Mouse (Mus musculus) right cerebral cortex, postnatal 4 days (tissue): ENCODE measurements around the gene Mllt6.
A peak's percentile ranks its signal among the peaks of the same experiment; 100 is the strongest.
"Not testable (repeated sequence)": the region's sequence is repeated elsewhere in the genome, so short reads cannot be mapped to it uniquely, and the experiment has no call there.

Source experiments
- DNase-seq: peaks from one replicate; pipeline ENCODE4 v3.0.0-alpha.2; 2022

The Mllt6 gene

DNA sequence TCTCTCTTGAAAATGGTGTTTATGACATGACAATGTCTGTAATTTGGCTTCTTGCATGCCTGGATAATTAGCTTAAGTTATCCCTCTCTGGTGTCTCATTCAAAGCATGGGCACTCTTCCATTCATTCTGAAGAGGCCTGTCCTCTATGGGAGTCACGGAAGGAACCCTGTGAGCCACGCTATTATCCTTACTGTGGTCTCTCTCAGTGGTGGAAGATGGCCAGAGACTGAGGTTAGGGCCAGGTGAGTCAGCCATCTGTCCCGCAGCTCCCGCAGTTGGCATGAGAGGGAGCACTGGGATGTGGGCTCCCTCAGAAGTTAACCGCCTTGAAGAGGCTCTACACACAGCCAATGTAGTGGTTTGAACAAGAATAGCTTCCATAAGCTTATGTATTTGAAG is 12.9 kb upstream of the Mllt6 start:
- DNase-seq = no peak

DNA sequence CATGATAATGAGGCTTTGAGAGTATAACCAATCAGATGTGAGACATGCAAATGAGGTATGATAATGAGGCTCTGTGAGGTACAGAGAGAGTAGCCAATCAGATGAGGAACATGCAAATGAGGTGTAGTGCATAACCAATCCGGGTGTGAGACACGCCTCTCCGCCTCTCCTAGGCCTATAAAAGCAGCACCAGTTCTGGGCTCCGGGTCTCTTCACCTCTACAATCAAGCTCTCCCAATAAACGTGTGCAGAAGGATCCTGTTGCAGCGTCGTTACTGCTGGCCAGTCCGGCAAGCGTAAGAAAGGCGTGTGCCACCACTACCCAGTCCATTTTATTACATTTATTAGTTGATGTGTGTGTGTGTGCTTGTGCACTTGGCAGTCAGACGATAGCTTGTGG is 9.8 kb upstream of the Mllt6 start:
- not testable (repeated sequence) for DNase-seq

DNA sequence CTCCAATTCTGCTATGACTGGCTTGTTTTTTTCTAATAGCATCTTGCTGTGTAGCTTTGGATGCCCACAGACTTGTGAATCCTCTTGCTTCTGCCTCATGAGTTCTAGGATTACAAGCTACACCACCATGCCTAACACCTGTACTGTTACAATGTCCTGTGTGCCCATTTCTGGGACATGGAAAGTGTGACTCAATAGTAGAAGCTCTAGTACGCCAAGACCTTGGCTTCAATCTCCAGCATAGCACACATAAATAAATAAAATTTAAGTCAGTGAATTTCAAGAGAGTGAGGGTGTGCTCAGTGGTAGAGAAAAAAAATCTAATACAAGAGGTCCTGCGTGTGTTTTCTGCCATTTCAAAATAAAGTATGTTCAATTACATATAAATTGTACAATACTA is 9.0 kb upstream of the Mllt6 start:
- no peak for DNase-seq

DNA sequence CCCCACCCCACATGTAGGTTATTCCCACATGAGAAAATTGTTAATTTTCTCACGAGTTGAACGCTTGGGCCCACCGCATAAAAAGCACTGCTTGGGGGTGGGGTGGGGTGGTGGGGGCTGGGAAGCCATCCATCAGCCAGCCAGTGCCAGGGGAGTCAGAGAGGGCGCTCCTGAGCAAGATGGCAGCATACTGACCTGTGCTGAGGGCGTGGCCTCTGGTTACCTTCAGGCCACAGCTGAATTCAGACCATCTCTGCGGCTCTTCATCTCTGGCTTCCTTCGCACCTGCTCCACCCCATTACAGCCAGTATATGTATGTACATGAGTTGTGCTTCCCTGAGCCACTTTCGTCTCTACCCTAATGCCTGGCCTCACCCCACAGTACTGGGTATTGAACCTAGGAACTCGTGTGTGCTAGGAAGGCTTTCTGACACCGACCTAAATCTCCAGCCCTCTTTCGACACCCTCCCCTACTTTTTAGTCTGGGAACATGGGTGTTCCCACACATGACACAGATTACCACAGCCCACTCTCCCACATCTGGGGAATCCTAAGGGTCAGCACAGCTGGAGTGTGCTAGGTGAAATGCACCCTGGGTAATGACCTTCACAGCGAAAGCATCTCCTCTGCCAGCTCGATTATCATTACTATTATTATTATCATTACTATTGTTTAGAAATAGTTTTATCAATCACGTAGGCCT is 6.8 kb upstream of the Mllt6 start:
- DNase-seq = no peak

DNA sequence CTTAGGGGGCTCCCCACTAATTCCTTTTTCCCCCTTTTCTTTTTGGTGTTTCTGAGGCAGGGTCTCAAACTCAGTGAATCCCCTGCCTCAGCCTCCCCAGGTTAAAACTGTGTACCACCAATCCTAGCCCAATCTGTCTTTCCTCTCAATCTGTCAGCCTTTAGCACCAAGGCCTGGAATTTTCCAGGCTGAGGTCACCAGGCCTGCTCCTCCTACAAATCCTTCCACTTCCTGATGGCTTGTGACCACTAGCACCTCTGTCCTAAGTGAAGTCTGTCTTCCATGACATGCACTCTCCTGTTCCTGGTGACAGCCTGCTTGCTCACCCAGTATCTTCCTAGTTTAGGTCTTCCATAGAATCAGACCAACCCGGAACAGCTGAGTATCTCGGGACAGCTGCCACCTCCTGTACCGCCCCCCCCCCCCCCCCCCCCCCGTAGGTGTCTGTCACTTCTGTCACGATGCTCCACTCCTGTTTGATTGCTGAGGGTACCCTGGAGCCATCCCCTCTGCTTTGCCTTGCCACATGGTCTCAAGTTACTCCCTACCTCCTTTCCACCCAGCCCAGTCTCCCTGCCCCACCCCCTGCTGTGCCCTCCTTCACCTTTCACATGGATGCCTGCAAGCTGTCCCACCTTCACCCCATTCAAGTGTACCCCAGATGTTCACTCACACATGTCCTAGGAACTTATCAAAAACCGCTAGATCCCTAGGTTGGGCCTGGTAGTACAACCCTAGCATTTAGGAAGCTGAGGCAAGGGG is 5.8 kb upstream of the Mllt6 start:
- no peak for DNase-seq

DNA sequence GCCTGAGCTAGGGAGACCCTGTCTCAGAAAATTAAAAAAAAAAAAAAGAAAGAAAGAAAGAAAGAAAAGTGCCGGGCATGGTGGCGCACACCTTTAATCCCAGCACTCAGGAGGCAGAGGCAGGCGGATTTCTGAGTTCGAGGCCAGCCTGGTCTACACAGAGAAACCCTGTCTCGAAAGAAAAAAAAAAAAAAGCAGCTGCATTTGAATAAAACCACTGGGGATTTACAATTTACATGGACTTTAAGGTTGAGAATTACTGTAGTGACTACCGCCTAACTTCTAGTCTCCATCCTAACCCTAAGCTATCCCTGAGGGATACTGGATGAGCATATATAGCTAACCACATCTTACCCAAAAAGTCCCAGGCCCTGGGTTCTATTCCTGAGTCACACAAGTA is 5.2 kb upstream of the Mllt6 start:
- DNase-seq = not testable (repeated sequence)

DNA sequence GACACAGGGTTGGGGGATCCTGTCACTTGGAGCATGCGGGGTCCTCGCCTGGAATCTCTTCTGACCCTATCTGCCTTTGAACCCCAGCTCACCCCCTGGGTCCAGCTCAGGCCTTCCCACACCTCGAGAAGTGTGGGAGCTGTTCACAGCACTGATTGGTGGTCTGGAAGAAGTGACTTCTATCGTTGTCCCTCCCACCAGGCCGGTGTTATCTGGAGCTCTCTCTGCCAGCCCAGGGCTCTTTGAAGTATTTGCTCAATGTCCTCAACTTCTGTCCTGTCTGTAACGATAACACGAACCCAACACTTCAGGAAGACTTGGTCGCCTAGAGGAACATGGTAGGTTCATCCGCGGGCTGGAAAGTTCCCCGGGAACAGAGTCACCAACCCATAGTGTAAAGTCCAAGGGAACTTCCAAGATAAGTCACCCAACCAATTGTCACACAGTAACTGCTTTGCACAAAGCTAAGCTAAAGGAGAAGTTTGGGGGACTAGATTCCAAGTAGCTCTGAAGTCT is 4.4 kb upstream of the Mllt6 start:
- no peak for DNase-seq

DNA sequence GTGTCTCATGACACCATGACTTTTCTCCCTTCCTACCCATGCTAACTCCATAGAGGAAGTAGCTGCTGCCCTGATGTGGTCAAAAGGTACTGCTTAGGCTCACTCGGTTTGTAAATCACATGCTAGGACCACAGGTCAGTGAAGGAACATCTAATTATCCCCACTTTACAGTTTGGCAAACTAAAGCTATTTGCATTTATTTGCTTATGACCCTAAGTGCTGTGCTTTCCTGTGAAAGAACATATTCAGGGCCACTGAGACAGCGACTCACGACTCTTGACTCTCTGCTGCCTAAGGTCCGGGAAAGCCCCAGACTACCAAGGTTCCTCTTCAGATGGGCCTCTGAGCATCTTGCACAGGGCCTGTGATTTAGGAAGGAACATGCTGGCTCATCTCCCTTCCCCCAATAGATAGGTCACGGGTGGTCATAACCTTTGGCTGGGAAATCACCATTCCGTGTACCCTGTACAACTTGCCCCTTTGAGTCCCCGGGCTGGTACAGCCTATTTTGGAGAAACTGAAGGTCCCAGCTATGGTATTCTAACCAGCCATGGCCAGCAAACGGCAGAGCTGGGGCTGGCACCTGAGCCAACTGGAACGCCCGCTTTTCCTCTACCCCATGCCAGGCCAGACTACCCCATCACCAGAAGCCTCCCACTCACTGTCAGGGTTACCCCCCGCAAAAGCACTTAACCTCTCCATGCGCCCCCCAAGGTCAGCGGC is 3.8 kb upstream of the Mllt6 start:
- DNase-seq = no peak

DNA sequence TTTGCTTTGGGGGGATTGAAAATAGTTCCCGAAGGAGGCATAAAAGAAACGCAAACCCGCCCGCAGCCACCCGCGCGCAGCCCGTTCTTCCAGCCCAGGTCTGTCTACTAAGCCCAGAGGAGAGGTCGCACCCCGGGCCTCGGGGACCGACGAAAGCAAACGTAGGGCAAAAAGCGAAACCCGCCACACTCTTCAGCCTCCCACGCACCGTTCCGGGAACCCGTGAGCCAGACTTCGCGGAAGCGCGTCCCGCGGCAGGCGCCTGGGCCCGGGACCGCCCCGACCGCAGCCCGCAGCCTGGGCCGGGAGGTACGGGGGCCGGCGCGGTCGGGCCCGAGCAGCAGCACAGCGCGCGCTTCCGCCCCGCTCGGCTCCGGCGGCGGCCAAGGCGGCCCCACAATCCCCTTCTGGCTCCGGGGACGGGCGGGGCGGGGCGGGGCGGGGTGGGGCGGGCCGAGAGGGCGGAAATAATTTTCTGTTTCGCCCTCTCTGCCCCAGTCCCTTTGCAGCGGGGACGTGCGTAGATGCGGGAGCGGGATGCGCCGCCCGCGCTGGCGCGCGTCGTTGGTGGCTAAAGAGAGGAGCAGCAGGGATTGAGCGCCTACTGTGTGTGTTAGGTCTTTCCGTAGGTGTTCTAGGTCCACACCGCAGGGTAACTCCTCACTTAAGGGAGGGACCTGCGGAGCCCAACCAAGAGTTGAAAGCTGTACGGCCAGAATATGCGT is 3.1 kb upstream of the Mllt6 start:
- DNase-seq = peak; percentile 62

DNA sequence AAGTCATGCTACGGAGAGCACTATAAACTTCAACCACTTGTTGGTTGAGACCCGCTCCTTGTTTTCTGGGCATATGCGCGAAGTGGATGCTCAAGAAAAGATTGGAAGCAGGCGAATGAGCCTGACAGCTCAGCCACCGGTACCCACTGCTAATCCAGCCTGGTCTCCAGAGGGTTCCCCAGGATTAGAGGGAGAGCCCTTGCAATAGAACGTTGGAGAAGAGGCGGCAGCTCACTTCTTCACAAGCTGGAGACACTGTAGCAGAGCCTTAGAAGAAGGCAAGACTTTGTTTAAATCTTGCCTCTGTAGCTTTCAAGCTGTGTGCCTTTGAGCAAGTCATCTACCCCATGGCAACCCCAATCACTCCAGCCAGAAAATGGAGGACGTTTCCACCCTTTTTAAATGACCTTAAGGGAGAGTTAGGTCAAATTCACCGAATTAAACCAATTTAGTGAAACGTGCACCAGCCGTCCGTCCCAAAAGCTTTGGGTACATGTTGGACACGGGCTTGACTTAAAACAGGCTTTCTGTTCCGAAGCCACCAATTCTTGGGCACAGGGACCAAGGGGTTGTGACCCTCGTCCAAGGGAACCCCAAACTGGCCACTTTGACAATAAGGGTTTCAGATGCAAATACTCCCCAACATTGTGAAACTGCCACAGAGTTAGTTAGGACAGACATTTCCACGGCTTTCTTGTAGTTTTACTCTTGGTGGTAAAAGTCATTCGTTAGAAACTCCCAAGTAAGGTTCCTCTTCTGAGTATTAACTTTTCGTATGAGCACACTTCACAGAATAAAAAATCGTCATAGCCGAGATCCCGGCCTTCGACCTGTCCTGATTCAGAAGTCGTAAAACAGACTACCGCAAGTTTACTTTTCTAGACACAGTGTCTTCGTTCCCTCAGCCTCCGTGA is 2.2 kb upstream of the Mllt6 start:
- DNase-seq = no peak

DNA sequence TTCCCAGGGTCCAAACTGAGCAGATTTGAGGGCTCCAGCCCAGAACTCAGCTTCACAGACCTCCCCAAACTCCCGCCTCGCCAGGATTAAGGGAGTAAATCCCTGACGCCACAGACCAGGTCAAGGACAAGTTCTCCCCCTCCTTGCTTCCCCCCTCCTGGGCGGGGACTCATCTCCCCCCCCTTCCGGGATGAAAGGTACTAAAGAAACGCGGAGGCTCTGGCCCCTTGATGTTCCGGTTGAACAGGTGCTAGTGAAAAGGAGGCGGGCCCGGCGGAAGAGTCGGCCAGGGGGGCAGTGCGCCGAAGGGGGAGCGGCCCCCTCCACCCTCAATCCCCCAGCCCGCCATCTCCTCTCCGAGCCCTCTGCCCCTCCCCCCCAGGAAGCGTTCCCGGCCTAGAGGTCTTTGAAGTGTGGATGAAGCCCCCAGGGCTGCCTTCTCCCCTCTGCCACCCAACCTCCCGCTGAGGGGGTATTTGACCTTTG is 1.5 kb upstream of the Mllt6 start:
- no peak for DNase-seq

DNA sequence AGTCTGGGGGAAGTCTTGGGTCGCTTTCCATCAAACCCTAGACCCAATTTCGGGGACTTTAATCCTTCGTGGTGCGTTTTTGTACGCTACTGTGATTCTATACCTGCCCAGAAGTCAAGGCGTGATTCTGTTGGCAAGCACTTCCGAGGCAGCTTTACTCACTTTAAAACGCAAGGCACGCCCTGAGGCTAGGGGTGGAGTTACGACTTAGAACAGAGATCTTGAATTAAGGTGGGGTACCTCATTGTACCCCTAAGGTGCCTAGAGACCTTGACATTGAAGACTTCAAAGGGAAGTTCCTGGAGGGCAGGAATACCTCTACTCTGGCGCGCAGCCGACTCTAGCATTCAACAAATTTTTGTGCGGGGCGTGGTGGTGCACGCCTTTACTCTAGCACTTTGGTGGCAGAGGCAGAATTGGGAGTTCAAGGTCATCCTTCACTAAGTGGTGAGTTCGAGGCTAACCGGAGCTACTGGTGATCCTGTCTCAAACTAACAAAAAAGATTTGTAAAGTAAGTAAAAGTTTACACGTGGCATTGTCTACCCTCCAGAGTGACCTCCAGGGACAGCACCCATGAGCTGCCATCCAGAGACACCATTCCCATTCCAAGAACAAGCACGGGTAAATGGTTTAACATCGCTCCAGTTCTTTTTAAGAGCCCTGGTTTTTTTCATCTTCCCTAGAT is 864 bp upstream of the Mllt6 start:
- no peak for DNase-seq

DNA sequence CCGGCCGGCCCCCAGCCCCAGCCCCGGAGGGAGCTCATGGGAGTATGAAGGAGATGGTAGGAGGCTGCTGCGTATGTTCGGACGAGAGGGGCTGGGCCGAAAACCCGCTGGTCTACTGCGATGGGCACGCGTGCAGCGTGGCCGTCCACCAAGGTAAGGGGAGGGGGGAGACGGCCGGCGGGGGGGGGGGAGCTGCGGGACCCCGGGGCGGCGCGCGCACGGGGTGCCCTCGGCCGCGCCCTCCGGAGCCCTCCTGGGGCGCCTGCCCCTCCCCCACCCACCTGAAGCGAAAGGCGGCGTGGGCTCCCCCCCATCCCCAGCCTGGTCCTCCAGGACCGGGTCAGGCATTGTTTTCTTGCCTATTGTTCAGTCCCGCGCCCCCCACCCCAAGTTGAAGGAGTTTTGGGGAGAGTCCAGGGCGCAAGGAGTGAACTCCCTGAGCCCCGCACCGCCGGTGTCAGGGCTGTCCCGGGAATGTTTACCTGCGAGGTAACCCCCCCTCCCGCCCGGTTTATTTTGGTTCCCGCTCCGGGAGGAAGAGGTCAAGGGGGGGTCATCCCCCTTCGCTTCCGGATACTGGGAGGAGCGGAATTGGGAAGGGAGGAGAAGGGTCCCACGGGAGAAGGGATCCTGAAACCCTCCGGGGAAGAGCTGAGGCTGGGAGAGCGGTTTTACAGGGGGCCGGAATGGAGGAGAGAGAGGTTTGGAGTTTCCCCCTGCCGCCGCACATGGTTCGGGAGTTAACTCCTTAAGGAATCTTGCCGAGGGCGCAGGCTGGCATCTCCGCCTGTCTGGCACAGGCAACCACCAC is 519 bp downstream of the Mllt6 start:
- no peak for DNase-seq

DNA sequence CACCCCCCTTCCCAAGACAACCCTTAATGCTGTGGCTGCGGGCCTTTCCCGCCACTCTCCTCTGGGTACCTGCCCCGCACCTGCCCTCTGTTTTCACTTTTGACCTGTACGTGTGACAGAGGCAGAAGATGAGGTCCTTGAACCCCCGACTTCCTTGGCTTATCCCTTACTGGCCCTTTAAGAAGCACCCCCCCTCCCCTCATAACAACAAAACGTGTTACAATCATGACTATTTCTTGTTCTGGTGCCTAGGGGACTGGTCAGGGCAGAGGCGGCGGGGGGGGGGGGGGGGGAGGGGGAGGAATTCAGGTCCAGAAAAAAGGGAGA is 1.1 kb downstream of the Mllt6 start:
- DNase-seq = no peak

DNA sequence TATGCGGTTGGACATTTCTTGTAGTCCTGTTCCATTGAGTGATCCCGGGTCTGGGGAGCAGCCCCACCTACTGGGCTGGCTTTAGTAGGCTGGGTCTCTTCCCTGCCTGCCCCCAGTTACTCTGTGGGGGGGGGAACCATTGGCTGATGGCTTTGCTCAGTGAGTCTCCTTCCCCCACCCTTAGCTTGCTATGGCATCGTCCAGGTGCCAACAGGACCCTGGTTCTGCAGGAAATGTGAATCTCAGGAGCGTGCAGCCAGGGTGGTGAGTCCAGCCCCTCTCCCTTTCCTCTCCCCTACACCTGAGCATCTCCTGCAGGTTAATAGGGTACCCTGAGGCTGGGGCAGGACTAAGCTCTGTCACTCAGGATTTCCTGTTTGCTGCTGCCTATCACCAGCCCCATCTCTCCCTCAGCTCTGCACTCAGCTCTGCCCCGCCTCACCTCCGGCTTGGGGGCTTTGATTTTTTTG is 1.6 kb downstream of the Mllt6 start:
- DNase-seq = no peak

DNA sequence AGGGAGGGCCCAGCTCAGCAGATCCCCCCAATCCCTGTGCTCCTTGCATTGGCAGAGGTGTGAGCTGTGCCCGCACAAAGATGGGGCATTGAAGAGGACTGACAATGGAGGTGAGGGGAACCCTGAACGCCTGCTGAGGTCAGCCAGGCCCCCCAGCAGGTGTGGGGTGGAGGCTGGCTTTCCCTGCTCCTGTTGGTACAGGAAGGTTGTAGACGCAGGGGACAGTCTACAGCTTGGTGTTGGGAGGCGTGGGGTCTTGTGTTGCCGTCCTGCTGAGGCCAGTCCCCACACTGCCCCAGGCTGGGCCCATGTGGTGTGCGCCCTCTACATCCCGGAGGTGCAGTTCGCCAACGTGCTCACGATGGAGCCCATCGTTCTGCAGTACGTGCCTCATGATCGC is 2.2 kb downstream of the Mllt6 start:
- DNase-seq = no peak

DNA sequence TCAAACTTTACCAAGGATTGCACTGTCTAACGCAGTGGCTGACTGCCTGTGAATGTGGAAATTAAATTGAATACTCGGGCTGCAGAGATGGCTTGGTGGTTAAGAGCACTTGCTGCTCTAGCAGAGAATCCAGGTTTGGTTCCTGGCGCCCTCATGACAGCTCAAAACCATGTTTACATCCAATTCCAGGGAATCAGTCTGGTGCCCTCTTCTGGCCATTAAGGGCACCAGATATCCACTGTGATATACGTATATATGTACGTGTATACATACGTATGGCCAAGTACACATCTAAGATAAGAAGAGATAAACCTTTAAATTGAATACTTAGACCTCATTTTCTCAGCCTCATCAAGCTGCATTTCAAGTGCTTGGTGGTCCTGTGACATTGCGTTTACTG is 3.0 kb downstream of the Mllt6 start:
- no peak for DNase-seq

DNA sequence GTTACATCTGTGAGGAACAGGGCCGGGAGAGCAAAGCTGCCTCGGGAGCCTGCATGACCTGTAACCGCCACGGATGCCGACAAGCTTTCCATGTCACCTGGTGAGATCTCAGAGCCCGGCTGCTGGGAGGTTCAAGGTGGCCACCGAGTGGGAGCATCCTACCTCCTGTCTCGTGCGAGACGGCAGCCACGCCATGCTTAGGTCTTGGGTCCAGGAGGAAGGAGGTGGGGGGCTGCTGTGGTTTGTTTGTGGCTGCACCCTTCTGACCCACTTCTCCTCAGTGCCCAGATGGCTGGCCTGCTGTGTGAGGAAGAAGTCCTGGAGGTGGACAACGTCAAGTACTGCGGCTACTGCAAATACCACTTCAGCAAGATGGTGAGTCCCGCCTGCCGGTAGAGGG is 3.6 kb downstream of the Mllt6 start:
- DNase-seq = no peak

DNA sequence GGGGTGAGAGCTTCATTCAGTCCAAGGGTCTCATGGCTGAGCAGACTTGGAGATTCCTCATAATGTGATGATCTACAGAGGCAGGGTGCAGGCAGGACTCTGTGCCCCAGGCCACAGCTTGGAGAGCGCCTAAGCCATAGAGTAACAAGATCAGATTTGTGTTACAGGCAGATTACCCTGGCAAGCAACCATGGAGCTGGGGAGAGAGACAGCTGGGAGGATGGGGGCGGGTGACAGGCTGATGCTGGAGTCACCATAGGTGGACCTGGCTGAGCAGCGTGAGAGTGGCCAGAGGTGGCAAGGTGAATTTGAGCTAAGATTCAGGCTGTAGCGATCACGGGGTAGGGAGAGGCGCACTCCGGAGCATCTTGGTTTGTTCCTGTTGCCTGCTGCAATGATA is 4.9 kb downstream of the Mllt6 start:
- no peak for DNase-seq

DNA sequence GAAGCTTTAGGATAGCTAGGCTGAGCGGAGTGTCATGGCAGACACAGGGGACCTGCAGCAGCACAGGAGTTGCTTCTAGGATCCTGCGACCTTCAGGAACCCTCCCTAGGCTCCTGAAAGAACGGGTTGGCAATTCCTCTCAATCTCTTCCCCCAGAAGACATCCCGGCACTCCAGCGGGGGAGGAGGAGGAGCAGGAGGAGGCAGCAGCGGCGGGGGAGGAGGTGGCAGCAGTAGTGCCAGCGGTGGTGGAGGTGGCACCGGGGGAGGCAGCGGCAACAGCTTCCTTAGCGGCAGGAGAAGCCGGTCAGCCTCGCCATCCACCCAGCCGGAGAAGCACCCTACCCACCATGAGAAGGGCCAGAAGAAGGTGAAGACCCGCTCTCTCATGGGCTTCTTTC is 6.1 kb downstream of the Mllt6 start:
- no peak for DNase-seq
